Mouse (Mus musculus): Measurements from ENCODE around the gene Bet1l. TPM values are rescaled to one million over a fixed set of nuclear protein-coding genes. Genes with fewer than 3 reads are reported as not detected.
"Not testable (repeated sequence)": the region's sequence is repeated elsewhere in the genome, so short reads cannot be mapped to it uniquely, and the experiment has no call there.

Bet1l gene
- total RNA-seq (2021), result 10 to 100 TPM; 25.1 to 28.3 TPM
- long read RNA-seq, experiment 1, transcript Bet1l-201 (4 exons, 2,268 nt), result major isoform, 27 of 34 reads
- long read RNA-seq, experiment 1, partial matches to known transcripts, result 1 of 34 reads
- long read RNA-seq, experiment 1, other reads (novel, unspliced or antisense), result 6 of 34 reads
- long read RNA-seq, experiment 2, transcript Bet1l-201 (4 exons, 2,268 nt), result major isoform, 24 of 32 reads
- long read RNA-seq, experiment 2, partial matches to known transcripts, result 4 of 32 reads
- long read RNA-seq, experiment 2, other reads (novel, unspliced or antisense), result 3 of 32 reads

DNA sequence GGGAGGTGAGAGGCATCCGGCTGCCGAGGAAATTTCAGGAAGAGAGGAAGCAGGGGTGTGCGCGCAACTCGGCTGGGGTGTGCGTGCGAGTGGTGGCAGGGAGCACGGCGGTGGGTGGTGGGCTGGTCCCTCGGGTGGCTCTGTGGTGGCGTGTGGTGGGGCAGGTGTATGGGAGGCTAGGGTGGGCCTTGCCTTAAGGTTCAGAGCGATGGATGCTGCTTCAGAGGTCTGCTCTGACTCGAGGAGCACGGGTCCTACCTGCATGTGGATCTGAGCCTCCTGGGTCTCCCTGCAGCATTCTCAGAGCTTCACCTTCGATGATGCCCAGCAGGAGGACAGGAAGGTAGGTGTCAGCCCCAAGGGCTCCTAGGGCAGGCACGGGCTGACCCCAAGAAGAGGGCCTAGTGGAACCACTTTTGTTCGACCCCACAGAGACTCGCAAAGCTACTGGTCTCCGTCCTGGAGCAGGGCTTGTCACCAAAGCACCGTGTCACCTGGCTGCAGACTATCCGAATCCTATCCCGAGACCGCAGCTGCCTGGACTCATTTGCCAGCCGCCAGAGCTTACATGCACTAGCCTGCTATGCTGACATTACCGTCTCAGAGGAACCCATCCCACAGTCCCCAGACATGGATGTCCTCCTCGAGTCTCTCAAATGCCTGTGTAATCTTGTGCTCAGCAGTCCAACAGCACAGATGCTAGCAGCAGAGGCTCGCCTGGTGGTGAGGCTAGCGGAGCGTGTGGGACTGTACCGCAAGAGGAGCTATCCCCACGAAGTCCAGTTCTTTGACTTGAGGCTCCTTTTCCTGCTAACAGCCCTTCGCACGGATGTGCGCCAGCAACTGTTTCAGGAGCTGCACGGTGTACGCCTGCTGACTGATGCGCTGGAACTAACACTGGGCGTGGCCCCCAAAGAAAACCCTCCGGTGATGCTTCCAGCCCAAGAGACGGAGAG is at the start of gene Bet1l:
Gene Bet1l, minus strand, starts transcription at position 28 of the 956 bp plus-strand sequence.
- Histone ChIP-seq H3K27ac (peak within 1 kb of the TSS; percentile 97), H3K4me3 (peak within 1 kb of the TSS; percentile 74)
- no peak for TF ChIP-seq CTCF (conservative IDR thresholded peaks at IDR 0.05)
- DNase-seq (ENCODE audit: low spot score in 2 of 2), result no peak

DNA sequence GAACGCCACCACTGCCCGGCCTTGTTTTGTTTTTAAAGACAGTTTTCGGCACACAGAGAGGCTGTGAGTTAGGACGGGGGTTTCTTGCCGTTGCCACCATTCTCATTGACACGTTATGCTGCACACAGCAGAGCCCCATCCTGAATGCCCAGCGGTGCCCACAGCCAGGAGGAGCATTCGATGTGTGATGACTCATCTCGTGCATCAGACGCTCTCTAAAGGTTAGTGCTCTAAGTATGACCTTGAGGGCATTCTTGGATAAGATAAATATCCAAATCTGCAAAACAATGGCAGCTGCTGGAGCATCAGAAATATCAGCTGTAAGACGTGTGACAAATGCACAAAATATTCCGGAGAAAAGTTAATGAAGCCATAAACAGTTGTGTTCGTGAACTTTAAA is 49.8 kb upstream of the Bet1l start:
- no peak for DNase-seq (ENCODE audit: low spot score in 2 of 2)
- TF ChIP-seq CTCF (conservative IDR thresholded peaks at IDR 0.05), result no peak
- Histone ChIP-seq H3K4me3 (no peak overlapping the region), H3K27ac (no peak overlapping the region)

DNA sequence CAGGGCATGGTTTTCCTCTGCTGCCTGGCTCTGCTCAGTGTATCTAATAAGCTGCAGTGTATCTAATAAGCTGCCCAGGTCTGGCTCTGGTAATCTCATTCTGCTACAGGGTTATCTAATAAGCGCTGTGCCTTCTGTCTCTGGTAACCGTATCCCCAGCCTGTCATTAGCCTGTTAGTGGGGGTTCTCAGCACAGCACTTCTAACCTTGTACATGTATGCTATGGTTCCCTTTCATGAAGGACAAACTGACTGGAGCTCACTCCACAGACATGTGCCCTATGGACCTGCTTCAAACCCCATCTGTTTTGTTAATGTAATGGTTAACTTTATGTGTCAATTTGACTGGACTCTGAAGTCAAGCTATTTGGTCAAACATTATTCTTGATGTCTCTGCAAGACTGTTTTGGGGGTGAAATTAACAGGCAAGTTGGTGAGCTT is 48.3 kb upstream of the Bet1l start:
- H3K27ac ChIP-seq, result no peak overlapping the region
- no peak for TF ChIP-seq CTCF (conservative IDR thresholded peaks at IDR 0.05)
- no peak overlapping the region for H3K4me3 ChIP-seq
- no peak for DNase-seq (ENCODE audit: low spot score in 2 of 2)

DNA sequence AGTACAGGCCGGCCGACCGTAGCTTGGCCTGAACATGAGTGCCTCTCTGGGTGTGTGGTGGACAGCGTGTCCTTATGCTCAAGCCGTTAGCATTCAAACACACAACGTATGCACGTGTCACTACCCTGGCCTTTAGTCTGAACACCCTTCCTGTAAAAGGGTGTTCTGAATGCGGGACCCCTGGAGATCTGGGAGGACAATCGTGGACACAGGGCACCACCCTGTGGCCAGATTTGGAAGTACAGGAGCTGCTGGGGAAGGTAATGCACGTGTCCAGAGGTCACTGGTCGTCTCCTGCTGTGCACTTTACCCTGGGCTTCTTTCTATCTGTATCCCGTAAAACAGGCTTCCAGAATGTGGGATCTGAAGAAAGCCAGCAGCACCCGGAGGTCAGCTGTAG is 45.8 kb upstream of the Bet1l start:
- peak; percentile 99 for TF ChIP-seq CTCF (conservative IDR thresholded peaks at IDR 0.05)
- no peak overlapping the region for H3K27ac ChIP-seq
- H3K4me3 ChIP-seq, result no peak overlapping the region
- DNase-seq (ENCODE audit: low spot score in 2 of 2), result peak; percentile 44 to 86

DNA sequence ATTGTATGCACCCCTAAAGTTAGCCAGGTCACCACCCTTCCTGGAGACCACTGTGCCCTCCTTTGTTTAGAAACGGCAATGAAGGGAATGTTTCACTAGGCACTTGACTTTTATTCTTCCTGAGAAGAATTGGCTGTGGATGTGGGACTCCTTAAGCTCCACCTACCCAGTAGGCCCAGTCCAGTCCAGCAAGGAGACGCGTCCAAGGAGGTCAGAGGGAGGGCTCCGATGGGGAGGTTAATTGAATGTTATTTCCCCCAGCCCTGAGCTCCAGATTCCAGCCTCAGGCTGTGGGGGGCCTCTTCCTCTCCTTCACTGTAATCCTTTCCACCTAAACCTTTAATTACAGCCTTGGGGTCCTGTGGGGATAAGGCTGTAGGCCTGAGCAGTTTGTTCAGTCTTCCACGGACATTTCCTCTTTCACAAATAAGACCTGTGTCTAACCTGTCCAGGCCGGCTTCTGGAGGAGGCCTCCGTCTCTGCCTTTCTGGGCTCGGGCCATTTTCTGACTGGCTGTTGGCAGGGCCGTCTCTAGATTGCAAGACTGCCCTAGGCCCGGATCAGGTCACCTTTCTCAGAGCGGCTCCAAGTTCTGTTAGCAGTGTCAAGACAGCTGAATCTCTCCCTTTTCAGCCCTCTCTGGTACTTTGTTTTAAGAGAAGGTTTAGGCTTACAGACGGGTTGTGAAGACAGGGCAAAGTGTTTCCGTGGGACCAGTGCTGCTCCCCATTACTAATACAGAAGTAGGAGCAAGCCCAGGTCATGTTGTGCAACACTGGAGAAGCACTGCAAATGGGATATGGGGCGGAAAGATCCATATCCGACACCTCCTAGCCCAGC is 44.9 kb upstream of the Bet1l start:
- Histone ChIP-seq H3K4me3 (no peak overlapping the region), H3K27ac (no peak overlapping the region)
- TF ChIP-seq CTCF (conservative IDR thresholded peaks at IDR 0.05), result no peak
- no peak for DNase-seq (ENCODE audit: low spot score in 2 of 2)

DNA sequence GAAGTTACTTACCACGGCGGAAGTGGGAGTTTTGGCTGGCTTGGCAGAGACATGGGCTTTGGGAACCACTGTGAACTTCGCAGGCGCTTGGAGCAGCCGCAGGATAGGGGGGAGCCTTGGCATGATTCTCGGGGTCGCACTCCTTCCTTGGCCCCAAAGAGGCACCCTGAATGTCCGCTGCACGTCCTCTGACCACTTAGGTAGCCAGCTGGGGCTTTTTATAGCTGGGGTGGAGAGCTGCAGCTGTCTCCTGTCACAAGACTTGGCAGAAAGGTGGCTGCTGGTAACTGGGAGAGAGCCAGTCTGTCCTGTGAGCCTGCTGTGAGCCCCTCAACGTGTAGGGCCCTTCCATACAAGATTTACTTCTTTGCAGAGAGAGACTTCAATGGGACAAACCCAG is 42.8 kb upstream of the Bet1l start, which contains the start of gene Cox8b:
Gene Cox8b, minus strand, starts transcription at position 227 of the 400 bp plus-strand sequence.
- DNase-seq (ENCODE audit: low spot score in 2 of 2), result no peak
- H3K4me3 ChIP-seq, result no peak within 1 kb of the TSS
- no peak within 1 kb of the TSS for H3K27ac ChIP-seq
- no peak for TF ChIP-seq CTCF (conservative IDR thresholded peaks at IDR 0.05)

DNA sequence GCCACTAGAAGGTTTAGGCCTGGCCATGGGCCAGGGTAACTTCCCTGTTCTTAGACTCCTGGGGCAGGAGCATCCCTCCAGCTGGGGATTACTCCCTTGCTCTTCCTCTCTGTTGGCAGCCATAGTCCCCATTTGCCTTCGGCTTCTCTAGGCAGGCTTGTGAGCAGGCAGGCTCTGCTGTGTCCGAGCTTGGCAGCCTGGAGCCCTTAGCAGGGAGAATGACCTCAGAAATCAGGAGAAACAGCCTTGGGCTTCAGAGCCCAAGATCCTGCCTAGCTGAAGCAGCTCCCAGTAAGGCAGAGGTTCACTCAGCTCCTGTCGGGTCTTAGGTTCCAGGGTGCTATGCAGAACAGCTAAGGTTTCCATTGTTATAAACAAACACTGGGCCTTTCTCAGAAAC is 41.7 kb upstream of the Bet1l start:
- DNase-seq (ENCODE audit: low spot score in 2 of 2), result no peak
- TF ChIP-seq CTCF (conservative IDR thresholded peaks at IDR 0.05), result no peak
- Histone ChIP-seq H3K27ac (no peak overlapping the region), H3K4me3 (no peak overlapping the region)

DNA sequence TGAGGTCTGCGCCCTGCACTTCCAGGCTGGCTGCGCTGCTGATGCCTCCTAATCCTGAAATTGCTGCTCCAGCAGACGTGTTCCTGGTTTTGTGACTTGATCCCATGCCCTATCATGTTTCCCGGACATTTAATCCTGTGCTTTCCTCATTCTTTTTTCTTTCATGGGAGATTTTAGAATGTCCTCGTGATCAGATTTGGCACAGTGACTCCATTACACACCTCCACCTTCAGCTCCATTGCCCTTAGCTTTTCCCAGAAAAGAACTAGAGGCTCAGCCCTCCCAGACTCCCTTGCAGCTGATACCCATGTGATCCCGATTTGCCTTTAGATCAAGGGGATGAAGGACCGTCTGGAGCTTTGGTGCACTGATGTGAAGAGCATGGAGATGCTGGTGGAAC is 40.5 kb upstream of the Bet1l start:
- no peak for DNase-seq (ENCODE audit: low spot score in 2 of 2)
- TF ChIP-seq CTCF (conservative IDR thresholded peaks at IDR 0.05), result no peak
- H3K27ac ChIP-seq, result no peak overlapping the region
- H3K4me3 ChIP-seq, result no peak overlapping the region

DNA sequence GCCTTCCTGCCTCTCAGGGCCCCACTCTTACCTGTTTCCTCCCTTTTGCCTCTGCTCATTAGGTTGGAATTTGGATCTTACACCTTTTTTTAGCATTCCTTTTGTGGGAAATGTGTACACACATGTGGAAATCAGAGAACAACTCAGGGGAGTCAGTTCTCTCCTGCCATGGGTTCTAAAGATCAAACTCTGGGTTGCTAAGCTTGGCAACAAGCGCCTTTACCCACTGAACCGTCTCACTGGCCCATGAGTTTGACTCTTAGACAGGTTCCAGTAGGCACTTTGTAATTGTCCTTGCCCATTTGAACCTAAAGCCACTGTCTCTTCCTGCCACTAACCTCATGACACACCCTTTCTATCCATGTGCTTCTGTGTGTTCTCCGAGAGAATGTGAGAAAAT is 37.2 kb upstream of the Bet1l start:
- DNase-seq (ENCODE audit: low spot score in 2 of 2), result no peak
- Histone ChIP-seq H3K4me3 (no peak overlapping the region), H3K27ac (no peak overlapping the region)
- no peak for TF ChIP-seq CTCF (conservative IDR thresholded peaks at IDR 0.05)

DNA sequence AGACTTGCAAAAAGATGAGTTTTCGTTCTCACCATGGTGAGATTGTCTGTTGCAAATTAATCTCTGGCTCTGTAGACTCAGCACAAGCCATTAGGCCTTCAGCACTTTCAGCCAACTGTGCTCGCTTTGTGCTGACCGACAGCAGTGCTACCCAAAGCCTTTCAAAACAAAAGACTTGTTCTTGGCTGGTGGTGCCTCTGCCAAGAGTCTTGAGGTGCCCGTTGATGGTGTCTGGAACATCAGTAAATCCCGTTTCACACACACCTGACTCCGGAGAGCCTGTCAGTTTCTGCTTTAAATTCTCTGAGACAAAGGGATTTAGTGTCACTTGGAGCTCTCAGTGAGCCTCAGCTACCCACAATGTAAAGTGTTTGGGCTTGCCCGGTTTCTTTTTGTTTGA is 36.7 kb upstream of the Bet1l start:
- TF ChIP-seq CTCF (conservative IDR thresholded peaks at IDR 0.05), result no peak
- H3K4me3 ChIP-seq, result no peak overlapping the region
- no peak for DNase-seq (ENCODE audit: low spot score in 2 of 2)
- H3K27ac ChIP-seq, result no peak overlapping the region

DNA sequence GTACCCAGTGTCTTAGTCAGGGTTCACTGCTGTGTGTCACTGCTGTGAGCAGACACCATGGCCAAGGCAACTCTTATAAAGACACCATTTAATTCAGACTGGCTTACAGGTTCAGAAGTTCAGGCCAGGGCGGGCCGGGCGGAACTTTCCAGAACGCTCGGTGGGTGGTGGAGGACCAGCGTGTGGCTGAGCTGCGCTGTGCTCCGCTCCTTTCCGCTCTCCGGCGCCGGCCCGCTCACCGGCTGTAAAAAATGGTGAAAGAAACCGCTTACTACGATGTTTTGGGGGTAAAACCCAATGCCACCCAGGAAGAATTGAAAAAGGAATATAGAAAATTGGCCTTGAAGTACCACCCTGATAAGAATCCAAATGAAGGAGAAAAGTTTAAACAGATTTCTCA is 33.3 kb upstream of the Bet1l start:
- H3K27ac ChIP-seq; H3K4me3 ChIP-seq; DNase-seq (ENCODE audit: low spot score in 2 of 2): not testable (repeated sequence)

DNA sequence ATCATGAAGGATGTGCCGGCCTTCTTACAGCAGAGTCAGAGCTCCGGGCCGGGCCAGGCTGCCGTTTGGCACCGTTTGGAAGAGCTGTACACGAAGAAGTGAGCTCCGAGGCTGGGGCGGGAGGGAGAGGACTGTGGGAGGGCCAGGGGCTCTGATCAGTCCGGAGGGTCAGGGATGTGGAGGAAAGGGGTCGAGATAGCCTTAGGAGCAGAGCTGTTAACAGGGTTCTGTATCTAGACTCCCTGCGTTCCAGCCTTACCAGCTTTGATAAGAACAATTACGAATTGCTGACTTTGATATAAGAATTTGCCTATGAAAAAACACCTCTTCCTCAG is 25.1 kb upstream of the Bet1l start:
- H3K27ac ChIP-seq, result peak overlapping the region; percentile 95

More for the DNA sequence above, 25.1 kb upstream of the Bet1l start:
- H3K4me3 ChIP-seq, result peak overlapping the region; percentile 78
- DNase-seq (ENCODE audit: low spot score in 2 of 2), result no peak
- no peak for TF ChIP-seq CTCF (conservative IDR thresholded peaks at IDR 0.05)
